Comparison of ENCODE assay signal across 12 mouse cellular contexts in genomic region chr1:92799653-92800052, GRCm38 (mm10). TPM values are rescaled to one million over a fixed set of nuclear protein-coding genes. Genes with fewer than 3 reads are reported as not detected.
A peak's percentile ranks its signal among the peaks of the same experiment; 100 is the strongest.
DNase-seq lines count a peak whose midpoint lies in the region; ATAC-seq and TF ChIP-seq lines count a peak whose summit lies in the region.
"Had no signal": no experiment of that assay in that cellular context is flagged by ENCODE, and none has a peak within 500 bp of the region (broad histone marks: within the 10 kb centered on the region; RNA-seq: fewer than 3 reads in every experiment).

No protein-coding gene starts in this region.

- H3K36me3 ChIP-seq in heart, embryonic 12.5 days = no peaks in the 10 kb centered on the region
- H3K36me3 ChIP-seq: heart, embryonic 15.5 days; liver, embryonic 13.5 days had no signal

- no peaks in the 10 kb centered on the region for H3K9me3 ChIP-seq in heart, embryonic 12.5 days (replicated peaks)
- H3K9me3 ChIP-seq: heart, embryonic 15.5 days; liver, embryonic 13.5 days had no signal

- peak overlapping the region; percentile 10; the same call in 1 of the 2 replicates for H3K27ac ChIP-seq in left cerebral cortex, adult 2 months
- H3K27ac ChIP-seq in heart, embryonic 12.5 days (ENCODE audit: poor library complexity, severe bottlenecking) = no peak overlapping the region
- H3K27ac ChIP-seq: heart, embryonic 15.5 days; liver, embryonic 13.5 days had no signal

- intact Hi-C loops in left cerebral cortex, adult 2 months (cut with DNase I) = no loop called here

- no peaks in the 10 kb centered on the region for H3K4me1 ChIP-seq in heart, embryonic 12.5 days (replicated peaks)
- H3K4me1 ChIP-seq: heart, embryonic 15.5 days; liver, embryonic 13.5 days had no signal

- H3K9ac ChIP-seq in heart, embryonic 12.5 days = no peak overlapping the region
- H3K9ac ChIP-seq: heart, embryonic 15.5 days; liver, embryonic 13.5 days had no signal

- no peak for ATAC-seq in heart, embryonic 12.5 days (ENCODE audit: insufficient number of reproducible peaks, low FRiP score)

- 59% methylated on average over 5 of the region's 5 CpGs for WGBS in heart, embryonic 12.5 days

- no peak overlapping the region for H3K4me3 ChIP-seq in left cerebral cortex, adult 2 months
- no peak overlapping the region for H3K4me3 ChIP-seq in heart, embryonic 12.5 days
- H3K4me3 ChIP-seq: heart, embryonic 15.5 days; liver, embryonic 13.5 days had no signal

- no peak for TF ChIP-seq CTCF in left cerebral cortex, adult 2 months (IDR thresholded peaks at IDR 0.05)

- no peak overlapping the region for H3K4me2 ChIP-seq in heart, embryonic 12.5 days
- H3K4me2 ChIP-seq: heart, embryonic 15.5 days; liver, embryonic 13.5 days had no signal

- DNase-seq in adrenal gland, adult (ENCODE audit: inconsistent age in 2 of 2, low spot score in 1 of 2) = peak; percentile 73 to 89
- no peak for DNase-seq in adrenal gland, postnatal 25 days
- DNase-seq in urinary bladder, postnatal 14 days (ENCODE audit: low spot score) = peak; percentile 14
- no peak for DNase-seq in urinary bladder, adult 2 months (ENCODE audit: low spot score)
- DNase-seq in left cerebral cortex, adult 2 months (ENCODE audit: extremely low spot score in 1 of 2, low spot score in 2 of 2) = peak; percentile 35 to 41
- DNase-seq in ovary, postnatal 14 days (ENCODE audit: low spot score) = no peak
- DNase-seq in kidney, postnatal 4 days = no peak
- DNase-seq: cerebellum, adult 11 months; liver, embryonic 13.5 days; thymus, adult 18-20 months had no signal

- peaks cover 20% of the 10 kb centered on the region for H3K27me3 ChIP-seq in heart, embryonic 12.5 days (replicated peaks)
- H3K27me3 ChIP-seq: heart, embryonic 15.5 days; liver, embryonic 13.5 days had no signal

RNA-seq across cellular contexts. Expression of gene Gpc1, which starts 31.8 kb away (rescaled TPM):
- total RNA-seq in adrenal gland, postnatal 25 days (2021) = 66.0 and 69.4 TPM in 2 replicates
- polyA plus RNA-seq in urinary bladder, adult 2 months (2012; rRNA removed) = 14.0 and 18.3 TPM in 2 replicates
- total RNA-seq in left cerebral cortex, adult 2 months (2021) = 10 to 100 TPM; 88.7 to 94.1 TPM
- polyA plus RNA-seq in heart, embryonic 12.5 days (2016; fragmentation: Nextera tagmentation; extraction: Ambion mirVana) = 67.2 and 70.3 TPM in 2 replicates

Comparison
In these comparisons a context has a peak if more than half of its experiments do, and no peak if none do; other contexts are left out.
1. DNase-seq: peak in adrenal gland, adult (2 of 2), urinary bladder, postnatal 14 days (single experiment) and left cerebral cortex, adult 2 months (2 of 2); none in adrenal gland, postnatal 25 days (single experiment), urinary bladder, adult 2 months (single experiment), ovary, postnatal 14 days (single experiment) and kidney, postnatal 4 days (0 of 2).